21 mouse cellular contexts compared by ENCODE assay signal in genomic region chr11:52749988-52750387, GRCm38 (mm10). TPM values are rescaled to one million over a fixed set of nuclear protein-coding genes. Genes with fewer than 3 reads are reported as not detected.
A peak's percentile ranks its signal among the peaks of the same experiment; 100 is the strongest.
DNase-seq lines count a peak whose midpoint lies in the region; ATAC-seq lines count a peak whose summit lies in the region.
"Had no signal": no experiment of that assay in that cellular context is flagged by ENCODE, and none has a peak within 500 bp of the region (broad histone marks: within the 10 kb centered on the region; RNA-seq: fewer than 3 reads in every experiment).

No protein-coding gene starts in this region.

- no peaks in the 10 kb centered on the region for H3K9me3 ChIP-seq in midbrain, embryonic 11.5 days (ENCODE audit: control insufficient read depth, low read length)
- H3K9me3 ChIP-seq in midbrain, embryonic 13.5 days = no peaks in the 10 kb centered on the region
- H3K9me3 ChIP-seq: embryonic facial prominence, embryonic 10.5 days; forebrain, embryonic 13.5 days; heart, embryonic 13.5 days; hindbrain, embryonic 15.5 days had no signal

- no peak for ATAC-seq in midbrain, embryonic 11.5 days (ENCODE audit: low FRiP score)
- no peak for ATAC-seq in midbrain, embryonic 13.5 days
- 0 out of 2 replicates have a peak, but pooled peaks have one; percentile 35 for ATAC-seq in granulocyte monocyte progenitor cell, adult 5-6 weeks (replicated peaks; ENCODE audit: poor library complexity, severe bottlenecking)
- ATAC-seq: forebrain, embryonic 13.5 days; forebrain, postnatal 0 days; inflammation-experienced regulatory T-cells, adult 6 months; Patski had no signal

- no peak overlapping the region for H3K27ac ChIP-seq in midbrain, embryonic 11.5 days (ENCODE audit: low read depth, low read length)
- no peak overlapping the region for H3K27ac ChIP-seq in midbrain, embryonic 13.5 days
- H3K27ac ChIP-seq: embryonic facial prominence, embryonic 10.5 days; forebrain, embryonic 13.5 days; heart, embryonic 13.5 days; hindbrain, embryonic 15.5 days had no signal

- H3K4me1 ChIP-seq in midbrain, embryonic 11.5 days (ENCODE audit: control insufficient read depth, insufficient read depth, low read length) = peaks cover 5% of the 10 kb centered on the region; the same call in 1 of the 2 replicates
- 0 out of 2 replicates have a peak, but pooled peaks cover 8% of the 10 kb centered on the region for H3K4me1 ChIP-seq in midbrain, embryonic 13.5 days (replicated peaks)
- H3K4me1 ChIP-seq: hindbrain, embryonic 15.5 days had no signal

- 92% methylated on average over 6 of the region's 6 CpGs for WGBS in midbrain, embryonic 11.5 days
- 94% methylated on average over 6 of the region's 6 CpGs for WGBS in midbrain, embryonic 13.5 days

- H3K27me3 ChIP-seq in midbrain, embryonic 11.5 days (ENCODE audit: control insufficient read depth, insufficient read depth, low read length) = no peaks in the 10 kb centered on the region; the same call in 1 of the 2 replicates
- H3K27me3 ChIP-seq in midbrain, embryonic 13.5 days = no peaks in the 10 kb centered on the region
- H3K27me3 ChIP-seq: heart, embryonic 13.5 days; hindbrain, embryonic 15.5 days had no signal

- no peak overlapping the region for H3K9ac ChIP-seq in midbrain, embryonic 11.5 days (ENCODE audit: low read length)
- no peak overlapping the region for H3K9ac ChIP-seq in midbrain, embryonic 13.5 days (replicated peaks)
- H3K9ac ChIP-seq: forebrain, embryonic 13.5 days; forebrain, postnatal 0 days; heart, embryonic 13.5 days; hindbrain, embryonic 15.5 days had no signal

- peak; percentile 66 for DNase-seq in midbrain, embryonic 11.5 days (ENCODE audit: low spot score, missing footprints)
- peak; percentile 27 for DNase-seq in CD4-positive helper T cell, adult 2 months (ENCODE audit: low read depth, low spot score)
- DNase-seq in cerebellum, adult 11 months = no peak
- no peak for DNase-seq in gastrocnemius, adult 8-10 months (ENCODE audit: low spot score in 2 of 2)
- no peak for DNase-seq in cerebellum, postnatal 36 days
- DNase-seq: adrenal gland, adult 8-10 months; cerebellum, adult 11-12 months; cerebellum, adult 9-10 months; cerebellum, postnatal 25 days; forebrain, postnatal 0 days; gastrocnemius, postnatal 25 days; heart, postnatal 36 days had no signal

- no peaks in the 10 kb centered on the region for H3K36me3 ChIP-seq in midbrain, embryonic 11.5 days (ENCODE audit: control insufficient read depth, insufficient read depth, low read length)
- H3K36me3 ChIP-seq in midbrain, embryonic 13.5 days = no peaks in the 10 kb centered on the region
- H3K36me3 ChIP-seq: embryonic facial prominence, embryonic 10.5 days; heart, embryonic 13.5 days; hindbrain, embryonic 15.5 days had no signal

- H3K4me2 ChIP-seq in midbrain, embryonic 11.5 days = no peak overlapping the region
- no peak overlapping the region for H3K4me2 ChIP-seq in midbrain, embryonic 13.5 days (replicated peaks)
- H3K4me2 ChIP-seq: forebrain, embryonic 13.5 days; heart, embryonic 13.5 days; hindbrain, embryonic 15.5 days had no signal

- no peak overlapping the region for H3K4me3 ChIP-seq in midbrain, embryonic 11.5 days (ENCODE audit: low read depth, low read length)
- no peak overlapping the region for H3K4me3 ChIP-seq in midbrain, embryonic 13.5 days (replicated peaks)
- H3K4me3 ChIP-seq: embryonic facial prominence, embryonic 10.5 days; forebrain, embryonic 13.5 days; heart, embryonic 13.5 days; hindbrain, embryonic 15.5 days had no signal

RNA-seq across cellular contexts. Expression of gene Fstl4, which starts 14.4 kb away (rescaled TPM):
- polyA plus RNA-seq in midbrain, embryonic 11.5 days (2014; fragmentation: Nextera tagmentation; extraction: Ambion mirVana) = 0.64 and 0.90 TPM in 2 replicates
- polyA plus RNA-seq in midbrain, embryonic 13.5 days (2015; fragmentation: Nextera tagmentation; extraction: Ambion mirVana) = 5.1 TPM in 2 replicates
- total RNA-seq in granulocyte monocyte progenitor cell, adult 5-6 weeks (2014; fragmentation: Nextera tagmentation) = 0.69 TPM in 1 of 2 replicates, not detected in the other
- not detected in 2 replicates for total RNA-seq in granulocyte monocyte progenitor cell, adult 5-6 weeks (2017)
- total RNA-seq in gastrocnemius, adult 8-10 months (2022) = not detected
- total RNA-seq: gastrocnemius, adult 18-20 months had no signal
- polyA plus RNA-seq: inflammation-experienced regulatory T-cells, adult 6 months; Patski had no signal

Comparison
In these comparisons a context has a peak if more than half of its experiments do, and no peak if none do; other contexts are left out.
1. DNase-seq: peak in midbrain, embryonic 11.5 days (single experiment) and CD4-positive helper T cell, adult 2 months (single experiment); none in cerebellum, adult 11 months (single experiment), gastrocnemius, adult 8-10 months (0 of 2) and cerebellum, postnatal 36 days (0 of 2).